Mouse (Mus musculus): ENCODE results near the gene Ccdc134. TPM values are rescaled to one million over a fixed set of nuclear protein-coding genes. Genes with fewer than 3 reads are reported as not detected.

The Ccdc134 gene
- total RNA-seq, 1 experiment: 28.8 TPM

GRCm38 (mm10) chr15:82152435-82152834 is 24.7 kb downstream of the Ccdc134 start:
- Histone ChIP-seq H3K9ac (ENCODE audit: insufficient read depth, low read depth, low read length, poor library complexity, severe bottlenecking) (no peak overlapping the region), H3K9me3 (ENCODE audit: control insufficient read depth, insufficient read depth, low read depth, low read length) (no peaks in the 10 kb centered on the region), H3K27ac (ENCODE audit: insufficient read depth, low read depth, low read length, poor library complexity, severe bottlenecking) (no peak overlapping the region), H3K4me1 (ENCODE audit: control insufficient read depth in 2 of 2, insufficient read depth in 2 of 2, low read length in 2 of 2, poor library complexity in 1 of 2) (peaks cover 2 to 21% of the 10 kb centered on the region in 2 experiments; a peak in 3 of 4 replicates), H3K4me3 (ENCODE audit: insufficient read depth in 1 of 2, low read depth in 1 of 2, low read length in 2 of 2, poor library complexity in 1 of 2, severe bottlenecking in 1 of 2) (no peak overlapping the region), H3K36me3 (ENCODE audit: control insufficient read depth, insufficient read depth, low read length, poor library complexity, severe bottlenecking) (peaks cover 5% of the 10 kb centered on the region; the same call in 1 of the 2 replicates)
- DNase-seq (ENCODE audit: low read depth, low spot score): no peak
- in situ Hi-C loops (cut with MboI; ENCODE audit: low sequenced_read_pairs in 2 of 2, unreplicated experiment in 2 of 2): no loop called here
- TF ChIP-seq MAFK (IDR thresholded peaks at IDR 0.05; ENCODE audit: insufficient read depth, low read depth, low read length) (no peak), ZNF384 (IDR thresholded peaks at IDR 0.05; ENCODE audit: low read depth, low read length) (no peak), CHD2 (IDR thresholded peaks at IDR 0.05; ENCODE audit: low read depth, low read length) (no peak), ZC3H11A (IDR thresholded peaks at IDR 0.05; ENCODE audit: borderline replicate concordance, low read depth, low read length) (no peak), HCFC1 (IDR thresholded peaks at IDR 0.05; ENCODE audit: borderline replicate concordance, insufficient read depth, low read length) (no peak)

- H3K36me3 ChIP-seq (ENCODE audit: control insufficient read depth, insufficient read depth, low read length, poor library complexity, severe bottlenecking): peaks cover 5% of the 10 kb centered on the region; the same call in 1 of the 2 replicates
- H3K4me1 ChIP-seq (ENCODE audit: control insufficient read depth in 2 of 2, insufficient read depth in 2 of 2, low read length in 2 of 2, poor library complexity in 1 of 2): peaks cover 4 to 26% of the 10 kb centered on the region in 2 experiments
- in situ Hi-C loops (cut with MboI; ENCODE audit: low sequenced_read_pairs in 2 of 2, unreplicated experiment in 2 of 2): no loop called here
- DNase-seq (ENCODE audit: low read depth, low spot score): no peak
- H3K9me3 ChIP-seq (ENCODE audit: control insufficient read depth, insufficient read depth, low read depth, low read length): no peaks in the 10 kb centered on the region
- no peak for TF ChIP-seq HCFC1 (IDR thresholded peaks at IDR 0.05; ENCODE audit: borderline replicate concordance, insufficient read depth, low read length)
- no peak for TF ChIP-seq MAFK (IDR thresholded peaks at IDR 0.05; ENCODE audit: insufficient read depth, low read depth, low read length)
- no peak for TF ChIP-seq CHD2 (IDR thresholded peaks at IDR 0.05; ENCODE audit: low read depth, low read length)
- H3K4me3 ChIP-seq (ENCODE audit: insufficient read depth in 1 of 2, low read depth in 1 of 2, low read length in 2 of 2, poor library complexity in 1 of 2, severe bottlenecking in 1 of 2): no peak overlapping the region
- no peak overlapping the region for H3K9ac ChIP-seq (ENCODE audit: insufficient read depth, low read depth, low read length, poor library complexity, severe bottlenecking)
- no peak overlapping the region for H3K27ac ChIP-seq (ENCODE audit: insufficient read depth, low read depth, low read length, poor library complexity, severe bottlenecking)
Observed at GRCm38 (mm10) chr15:82156298-82156697, 28.6 kb downstream of the Ccdc134 start.

GRCm38 (mm10) chr15:82156902-82157301 is 29.2 kb downstream of the Ccdc134 start:
- Histone ChIP-seq H3K9me3 (ENCODE audit: control insufficient read depth, insufficient read depth, low read depth, low read length) (no peaks in the 10 kb centered on the region), H3K27ac (ENCODE audit: insufficient read depth, low read depth, low read length, poor library complexity, severe bottlenecking) (no peak overlapping the region), H3K4me3 (ENCODE audit: insufficient read depth in 1 of 2, low read depth in 1 of 2, low read length in 2 of 2, poor library complexity in 1 of 2, severe bottlenecking in 1 of 2) (no peak overlapping the region), H3K36me3 (ENCODE audit: control insufficient read depth, insufficient read depth, low read length, poor library complexity, severe bottlenecking) (peaks cover 5% of the 10 kb centered on the region; the same call in 1 of the 2 replicates), H3K9ac (ENCODE audit: insufficient read depth, low read depth, low read length, poor library complexity, severe bottlenecking) (no peak overlapping the region), H3K4me1 (ENCODE audit: control insufficient read depth in 2 of 2, insufficient read depth in 2 of 2, low read length in 2 of 2, poor library complexity in 1 of 2) (peaks cover 4 to 26% of the 10 kb centered on the region in 2 experiments)
- in situ Hi-C loops (cut with MboI; ENCODE audit: low sequenced_read_pairs in 2 of 2, unreplicated experiment in 2 of 2): no loop called here
- DNase-seq (ENCODE audit: low read depth, low spot score): no peak
- TF ChIP-seq MAFK (IDR thresholded peaks at IDR 0.05; ENCODE audit: insufficient read depth, low read depth, low read length): no peak
- TF ChIP-seq ZC3H11A (IDR thresholded peaks at IDR 0.05; ENCODE audit: borderline replicate concordance, low read depth, low read length): no peak

- H3K27ac ChIP-seq (ENCODE audit: insufficient read depth, low read depth, low read length, poor library complexity, severe bottlenecking): no peak overlapping the region
- TF ChIP-seq MAFK (IDR thresholded peaks at IDR 0.05; ENCODE audit: insufficient read depth, low read depth, low read length): no peak
- no peaks in the 10 kb centered on the region for H3K9me3 ChIP-seq (ENCODE audit: control insufficient read depth, insufficient read depth, low read depth, low read length)
- in situ Hi-C loops (cut with MboI; ENCODE audit: low sequenced_read_pairs in 2 of 2, unreplicated experiment in 2 of 2): no loop called here
- H3K36me3 ChIP-seq (ENCODE audit: control insufficient read depth, insufficient read depth, low read length, poor library complexity, severe bottlenecking): peaks cover 5% of the 10 kb centered on the region; the same call in 1 of the 2 replicates
- 0 out of 4 replicates have a peak overlapping the region, but pooled peaks of 1 of the 2 experiments have one; percentile 3 for H3K4me3 ChIP-seq (ENCODE audit: insufficient read depth in 1 of 2, low read depth in 1 of 2, low read length in 2 of 2, poor library complexity in 1 of 2, severe bottlenecking in 1 of 2)
- no peak for DNase-seq (ENCODE audit: low read depth, low spot score)
- peaks cover 6 to 21% of the 10 kb centered on the region in 2 experiments; a peak in 3 of 4 replicates for H3K4me1 ChIP-seq (ENCODE audit: control insufficient read depth in 2 of 2, insufficient read depth in 2 of 2, low read length in 2 of 2, poor library complexity in 1 of 2)
- no peak overlapping the region for H3K9ac ChIP-seq (ENCODE audit: insufficient read depth, low read depth, low read length, poor library complexity, severe bottlenecking)
Observed at GRCm38 (mm10) chr15:82158243-82159035, 30.7 kb downstream of the Ccdc134 start.

DNA sequence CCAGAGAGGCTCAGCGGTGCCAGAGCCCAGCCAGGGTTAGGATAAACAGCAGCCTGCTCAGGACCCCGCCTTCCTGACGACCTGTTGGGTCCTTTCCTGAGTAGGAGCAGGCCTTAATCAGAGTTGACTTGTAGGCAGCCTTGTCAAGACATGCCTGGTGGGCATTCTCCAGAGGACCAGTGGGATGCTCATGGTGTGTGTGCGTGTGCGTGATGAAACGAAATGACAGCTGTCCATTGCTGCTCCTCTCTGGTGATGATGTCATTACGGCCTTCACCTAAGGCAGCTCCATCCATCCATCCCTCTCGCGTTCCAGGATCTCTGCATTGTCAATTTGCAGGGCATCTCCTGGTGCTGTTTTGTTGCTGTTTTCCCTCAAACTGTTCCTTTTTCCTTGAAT is 31.7 kb downstream of the Ccdc134 start:
- peaks cover 6 to 19% of the 10 kb centered on the region in 2 experiments; a peak in 3 of 4 replicates for H3K4me1 ChIP-seq (ENCODE audit: control insufficient read depth in 2 of 2, insufficient read depth in 2 of 2, low read length in 2 of 2, poor library complexity in 1 of 2)
- no peak overlapping the region for H3K27ac ChIP-seq (ENCODE audit: insufficient read depth, low read depth, low read length, poor library complexity, severe bottlenecking)
- H3K9me3 ChIP-seq (ENCODE audit: control insufficient read depth, insufficient read depth, low read depth, low read length): no peaks in the 10 kb centered on the region
- no peak overlapping the region for H3K4me3 ChIP-seq (ENCODE audit: insufficient read depth in 1 of 2, low read depth in 1 of 2, low read length in 2 of 2, poor library complexity in 1 of 2, severe bottlenecking in 1 of 2)
- DNase-seq (ENCODE audit: low read depth, low spot score): no peak
- peaks cover 5% of the 10 kb centered on the region; the same call in 1 of the 2 replicates for H3K36me3 ChIP-seq (ENCODE audit: control insufficient read depth, insufficient read depth, low read length, poor library complexity, severe bottlenecking)
- H3K9ac ChIP-seq (ENCODE audit: insufficient read depth, low read depth, low read length, poor library complexity, severe bottlenecking): no peak overlapping the region
- in situ Hi-C loops (cut with MboI; ENCODE audit: low sequenced_read_pairs in 2 of 2, unreplicated experiment in 2 of 2): no loop called here
- TF ChIP-seq ZNF384 (IDR thresholded peaks at IDR 0.05; ENCODE audit: low read depth, low read length): no peak

All from ES-E14 (cell line).